Mouse (Mus musculus) hindbrain, embryonic 14.5 days (tissue): ENCODE data around the gene Otud7a. TPM values are rescaled to one million over a fixed set of nuclear protein-coding genes. Genes with fewer than 3 reads are reported as not detected.

Source experiments
- ATAC-seq: fragments of 200-750 bp; cut with Nextera tagmentation; 2 replicates; pipeline ENCODE4 v1.8.0; 2017; ENCODE audit warnings: moderate number of reproducible peaks, mild to moderate bottlenecking, moderate TSS enrichment, moderate library complexity; ENCODE audit not compliant: low FRiP score
- DNase-seq: peaks from one replicate; pipeline ENCODE4 v3.0.0-alpha.2; 2015; ENCODE audit warnings: low spot score
- H3K27ac ChIP-seq: fragments of 300-500 bp; sonication (generic); 2 replicates; pipeline ENCODE4 v1.5.1; 2014; ENCODE audit warnings: mild to moderate bottlenecking, moderate library complexity
- H3K27me3 ChIP-seq: fragments of 300-500 bp; sonication (generic); 2 replicates; pipeline ENCODE4 v1.6.1; 2014; ENCODE audit warnings: mild to moderate bottlenecking, low read length, mixed read lengths; ENCODE audit not compliant: control insufficient read depth, insufficient read depth
- H3K36me3 ChIP-seq: fragments of 300-500 bp; sonication (generic); replicated peaks from 2 replicates; pipeline ENCODE4 v1.6.1; 2014; ENCODE audit not compliant: control insufficient read depth, insufficient read depth
- H3K4me1 ChIP-seq: fragments of 300-500 bp; sonication (generic); replicated peaks from 2 replicates; pipeline ENCODE4 v1.6.1; 2014; ENCODE audit warnings: antibody characterized with exemption, low read length, mixed read lengths; ENCODE audit not compliant: control insufficient read depth, insufficient read depth
- H3K4me2 ChIP-seq: fragments of 300-500 bp; sonication (generic); replicated peaks from 2 replicates; pipeline ENCODE4 v1.6.1; 2014; ENCODE audit warnings: mild to moderate bottlenecking, moderate library complexity
- H3K4me3 ChIP-seq: fragments of 300-500 bp; sonication (generic); replicated peaks from 2 replicates; pipeline ENCODE4 v1.5.1; 2014; ENCODE audit warnings: mild to moderate bottlenecking, low read length
- H3K9ac ChIP-seq: fragments of 300-500 bp; sonication (generic); 2 replicates; pipeline ENCODE4 v1.6.1; 2014
- H3K9me3 ChIP-seq: fragments of 300-500 bp; sonication (generic); 2 replicates; pipeline ENCODE4 v1.6.1; 2016; ENCODE audit warnings: low read length; ENCODE audit not compliant: control insufficient read depth
- WGBS: fragments of 180-500 bp; shearing (Covaris S2); extraction: QIAGEN DNeasy Blood & Tissue Kit; methylation state at CpG from one replicate; pipeline ENCODE4 v1.1.7; 2014; 5-methylcytosine and 5-hydroxymethylcytosine counted together
- polyA plus RNA-seq: library from polyadenylated mRNA; unstranded; fragments of >200 nt; fragmentation: Nextera tagmentation; extraction: Ambion mirVana; gene quantifications from 2 replicates; pipeline ENCODE4 v1.2.1, GENCODE M21; 2014

The Otud7a gene
- polyA plus RNA-seq, 1 experiment from 2014 or later = 3.7 TPM

DNA sequence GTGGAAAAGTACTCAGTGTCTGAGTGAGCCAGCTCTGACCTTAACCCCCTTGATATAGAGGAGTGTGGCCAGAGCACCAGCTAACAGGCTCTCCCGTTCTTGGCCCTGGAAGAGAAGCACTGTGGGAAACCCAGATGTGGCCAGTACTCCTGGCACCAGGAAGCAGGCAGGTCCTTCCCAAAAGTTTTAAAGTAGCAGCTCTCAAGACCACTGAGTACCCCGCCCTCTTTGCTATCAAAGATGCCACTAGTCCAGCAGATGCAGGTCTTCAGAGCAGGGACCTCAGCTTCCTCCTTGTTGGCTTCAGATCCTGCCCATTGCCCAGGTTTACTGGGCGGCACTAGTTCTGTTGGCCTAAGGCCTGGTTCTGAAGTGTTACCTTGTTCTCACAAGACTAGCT lies 318.0 kb downstream of the Otud7a start:
- H3K4me2 ChIP-seq = no peak overlapping the region
- 85% methylated on average over 3 of the region's 3 CpGs for WGBS
- no peaks in the 10 kb centered on the region for H3K4me1 ChIP-seq
- DNase-seq (no peak), ATAC-seq (no peak)
- H3K27ac ChIP-seq = no peak overlapping the region
- H3K9ac ChIP-seq = no peak overlapping the region
- no peak overlapping the region for H3K4me3 ChIP-seq
- no peaks in the 10 kb centered on the region for H3K36me3 ChIP-seq
- peaks cover 31% of the 10 kb centered on the region for H3K27me3 ChIP-seq
- no peaks in the 10 kb centered on the region for H3K9me3 ChIP-seq

DNA sequence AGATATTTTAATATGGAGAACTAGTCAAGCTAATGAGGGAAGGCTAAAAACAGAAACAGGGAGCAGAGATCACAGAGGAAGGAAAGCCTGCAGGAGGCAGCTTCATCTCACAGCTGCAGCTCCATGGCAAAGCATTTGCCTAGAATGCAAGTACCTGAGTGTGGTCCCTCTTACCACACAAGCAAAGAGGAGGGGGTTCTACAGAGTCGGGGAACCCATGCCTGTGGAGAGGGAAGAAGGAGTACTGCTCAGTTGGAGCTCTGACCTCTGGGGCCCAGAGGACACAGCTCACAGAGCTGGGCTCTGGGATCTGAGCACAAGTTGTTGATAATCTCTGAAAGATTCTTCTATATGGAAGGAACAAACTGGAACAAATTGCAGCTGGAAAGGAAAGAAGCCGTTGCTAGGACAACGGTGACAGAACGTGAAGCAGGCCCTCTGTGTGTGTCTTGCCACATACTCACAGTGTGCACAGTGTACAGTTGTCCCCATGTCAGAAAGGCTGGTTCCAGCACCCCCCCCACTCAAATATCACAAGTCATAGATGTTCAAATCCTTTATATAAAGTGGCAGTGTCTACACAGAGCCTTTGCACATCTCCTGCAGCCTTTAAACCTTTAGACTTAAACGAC lies 324.0 kb downstream of the Otud7a start:
- peak; percentile 71 for ATAC-seq
- Histone ChIP-seq H3K27me3 (no peaks in the 10 kb centered on the region), H3K36me3 (no peaks in the 10 kb centered on the region), H3K27ac (no peak overlapping the region), H3K4me1 (peaks cover 7% of the 10 kb centered on the region; the same call in 1 of the 2 replicates), H3K9me3 (no peaks in the 10 kb centered on the region), H3K9ac (peak overlapping the region; percentile 16; the same call in 1 of the 2 replicates), H3K4me2 (no peak overlapping the region), H3K4me3 (no peak overlapping the region)
- no peak for DNase-seq
- WGBS = 32% methylated on average over 5 of the region's 5 CpGs

DNA sequence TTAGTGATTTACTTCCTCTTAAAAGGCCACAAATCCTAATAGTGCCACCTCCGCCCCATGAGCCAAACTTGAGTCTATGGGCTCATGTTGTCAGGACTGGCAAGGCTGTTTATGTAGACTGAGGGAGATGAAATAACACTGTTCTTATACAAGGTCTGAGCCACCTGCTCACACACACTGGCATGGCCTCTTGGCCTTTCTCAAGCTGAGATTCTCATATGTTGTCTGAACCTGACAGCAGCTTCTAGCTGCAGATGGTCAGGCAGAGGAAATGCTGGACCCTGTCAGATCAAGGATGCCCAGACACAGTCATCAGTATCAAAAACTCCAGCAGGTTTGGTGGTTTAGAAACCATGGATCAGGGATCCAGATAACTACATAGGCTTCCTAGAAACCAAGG lies 328.7 kb downstream of the Otud7a start:
- DNase-seq = no peak
- Histone ChIP-seq H3K4me3 (no peak overlapping the region), H3K27me3 (no peaks in the 10 kb centered on the region), H3K4me1 (peaks cover 6% of the 10 kb centered on the region; the same call in 1 of the 2 replicates), H3K9me3 (no peaks in the 10 kb centered on the region), H3K36me3 (no peaks in the 10 kb centered on the region), H3K9ac (no peak overlapping the region), H3K4me2 (no peak overlapping the region), H3K27ac (no peak overlapping the region)
- ATAC-seq = no peak
- 100% methylated on average over 1 of the region's 1 CpGs for WGBS

DNA sequence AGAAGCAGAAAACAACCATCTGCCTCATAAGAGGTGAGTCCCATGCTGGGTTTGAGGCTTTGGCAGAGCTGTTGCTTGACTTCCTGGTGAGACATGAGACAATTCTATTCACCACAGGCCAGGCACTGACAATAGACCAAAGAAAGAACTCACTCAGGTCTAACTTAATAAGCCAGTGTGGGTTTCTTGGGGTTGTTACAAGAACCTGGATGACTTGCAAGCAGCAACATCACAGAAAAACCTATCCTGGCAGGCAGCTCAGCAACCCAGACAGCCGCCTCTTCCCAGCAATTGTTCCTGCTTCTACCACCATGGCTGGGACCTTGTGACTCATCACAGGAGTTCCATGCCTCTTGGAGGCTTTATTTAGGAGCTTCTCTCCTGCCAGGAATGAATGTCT lies 329.7 kb downstream of the Otud7a start:
- no peak overlapping the region for H3K4me3 ChIP-seq
- H3K4me2 ChIP-seq = no peak overlapping the region
- no peak overlapping the region for H3K27ac ChIP-seq
- 52% methylated on average over 1 of the region's 1 CpGs for WGBS
- H3K27me3 ChIP-seq = no peaks in the 10 kb centered on the region
- no peaks in the 10 kb centered on the region for H3K9me3 ChIP-seq
- no peaks in the 10 kb centered on the region for H3K4me1 ChIP-seq
- H3K9ac ChIP-seq = no peak overlapping the region
- H3K36me3 ChIP-seq = no peaks in the 10 kb centered on the region
- ATAC-seq (no peak), DNase-seq (no peak)

DNA sequence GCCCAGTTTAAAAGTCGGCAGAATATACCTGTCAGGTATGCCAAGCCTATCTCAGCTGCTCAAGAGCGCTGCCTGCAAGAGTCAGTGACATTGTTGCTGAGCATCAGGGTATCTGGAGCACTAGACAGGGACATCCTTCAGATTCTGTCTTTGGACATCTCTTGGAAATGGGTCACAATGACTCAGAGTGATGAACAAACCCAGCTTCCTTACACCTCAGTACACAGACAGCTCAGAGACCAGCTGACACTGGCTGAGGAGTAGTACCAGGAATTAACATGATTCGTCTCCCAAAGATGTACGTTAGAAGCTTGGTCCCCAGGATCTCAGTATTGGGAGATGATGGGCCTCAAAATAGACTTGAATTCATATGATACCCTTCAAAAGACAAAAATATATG lies 332.8 kb downstream of the Otud7a start:
- ATAC-seq (no peak), DNase-seq (no peak)
- no peak overlapping the region for H3K9ac ChIP-seq
- H3K4me1 ChIP-seq = no peaks in the 10 kb centered on the region
- no peak overlapping the region for H3K4me2 ChIP-seq
- H3K36me3 ChIP-seq = no peaks in the 10 kb centered on the region
- WGBS = 87% methylated on average over 4 of the region's 4 CpGs
- H3K9me3 ChIP-seq = no peaks in the 10 kb centered on the region
- no peak overlapping the region for H3K4me3 ChIP-seq
- H3K27ac ChIP-seq = no peak overlapping the region
- no peaks in the 10 kb centered on the region for H3K27me3 ChIP-seq

DNA sequence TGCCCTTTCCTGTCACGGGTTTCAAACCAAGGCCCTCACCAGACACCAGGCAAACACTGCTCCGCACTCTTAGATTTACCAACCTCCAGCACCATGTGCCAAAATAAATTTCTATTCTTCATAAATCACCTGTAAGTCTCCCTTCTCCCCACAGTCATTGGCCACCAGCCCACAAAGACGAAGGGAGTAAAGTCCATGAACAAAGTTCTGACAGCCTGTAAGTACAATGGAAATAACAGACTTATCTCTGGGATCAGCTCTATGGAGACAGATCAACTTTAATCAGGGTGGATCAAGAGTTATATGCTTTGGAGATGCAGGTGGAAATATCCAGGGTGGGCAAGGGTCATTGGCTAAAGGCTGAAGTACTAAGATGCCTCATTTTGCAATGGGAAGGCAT lies 336.3 kb downstream of the Otud7a start:
- H3K4me3 ChIP-seq = no peak overlapping the region
- H3K4me2 ChIP-seq = no peak overlapping the region
- no peak overlapping the region for H3K9ac ChIP-seq
- H3K9me3 ChIP-seq = no peaks in the 10 kb centered on the region
- no peaks in the 10 kb centered on the region for H3K4me1 ChIP-seq
- H3K27me3 ChIP-seq = no peaks in the 10 kb centered on the region
- 96% methylated on average over 3 of the region's 3 CpGs for WGBS
- ATAC-seq (no peak), DNase-seq (no peak)
- no peak overlapping the region for H3K27ac ChIP-seq
- H3K36me3 ChIP-seq = no peaks in the 10 kb centered on the region

DNA sequence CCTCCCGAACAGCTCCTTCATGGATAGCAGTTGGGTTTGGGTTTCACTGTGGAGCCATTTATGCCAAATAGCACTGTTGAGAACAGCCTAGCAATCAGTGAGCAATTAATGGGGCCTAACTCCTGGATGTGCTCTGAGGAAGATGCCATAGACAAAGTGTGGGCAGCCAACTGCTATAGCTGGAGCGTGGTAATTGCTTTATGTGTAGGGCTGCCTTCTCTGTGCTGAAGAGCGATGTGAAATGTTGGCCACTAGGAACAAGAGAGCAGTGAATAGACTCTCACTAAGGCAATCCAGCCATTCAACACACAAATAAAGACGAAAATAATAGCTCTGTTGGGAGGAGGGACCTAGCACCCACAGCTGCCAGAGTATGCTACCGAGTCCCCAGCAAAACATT lies 345.2 kb downstream of the Otud7a start:
- Histone ChIP-seq H3K4me2 (no peak overlapping the region), H3K27ac (no peak overlapping the region), H3K9me3 (no peaks in the 10 kb centered on the region), H3K4me1 (no peaks in the 10 kb centered on the region), H3K9ac (no peak overlapping the region), H3K4me3 (no peak overlapping the region), H3K27me3 (no peaks in the 10 kb centered on the region), H3K36me3 (no peaks in the 10 kb centered on the region)
- 37% methylated on average over 5 of the region's 5 CpGs for WGBS
- DNase-seq = no peak
- ATAC-seq = no peak

DNA sequence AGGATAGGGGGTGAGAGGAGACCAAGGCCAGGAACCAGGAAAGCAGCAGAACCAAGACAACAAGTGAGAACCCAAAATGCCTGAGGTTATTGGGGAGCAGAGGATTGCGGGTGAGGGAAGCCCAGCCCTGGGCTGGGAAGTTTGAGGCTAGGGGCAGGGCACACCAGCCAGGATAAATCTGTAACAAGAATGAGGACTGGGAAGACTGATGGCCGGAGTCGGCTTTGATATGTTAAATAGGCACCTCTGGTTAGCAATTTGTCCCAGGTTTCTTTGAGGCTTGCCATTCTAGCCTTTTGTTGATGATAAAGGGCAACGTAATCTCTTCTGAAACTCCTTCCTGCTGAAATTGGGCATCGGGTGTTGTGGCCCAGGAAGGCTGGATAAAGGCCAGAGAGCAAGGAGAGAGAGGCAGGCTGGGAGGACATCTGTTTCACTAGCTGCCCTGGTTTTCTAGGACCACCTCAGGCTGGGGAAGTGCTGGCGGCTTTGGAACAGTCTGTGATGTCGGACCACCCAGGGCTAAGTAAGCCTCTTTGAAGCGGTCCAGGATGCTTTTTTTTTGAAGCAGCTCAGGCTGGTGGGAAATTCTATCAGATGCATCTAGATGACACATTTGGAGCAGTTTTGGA lies 351.6 kb downstream of the Otud7a start:
- Histone ChIP-seq H3K4me1 (peaks cover 6% of the 10 kb centered on the region), H3K27me3 (no peaks in the 10 kb centered on the region), H3K9me3 (no peaks in the 10 kb centered on the region), H3K36me3 (no peaks in the 10 kb centered on the region), H3K27ac (no peak overlapping the region), H3K9ac (no peak overlapping the region), H3K4me3 (no peak overlapping the region), H3K4me2 (no peak overlapping the region)
- ATAC-seq = no peak; the same call in 1 of the 2 replicates
- peak; percentile 30 for DNase-seq
- WGBS = 7% methylated on average over 8 of the region's 8 CpGs

DNA sequence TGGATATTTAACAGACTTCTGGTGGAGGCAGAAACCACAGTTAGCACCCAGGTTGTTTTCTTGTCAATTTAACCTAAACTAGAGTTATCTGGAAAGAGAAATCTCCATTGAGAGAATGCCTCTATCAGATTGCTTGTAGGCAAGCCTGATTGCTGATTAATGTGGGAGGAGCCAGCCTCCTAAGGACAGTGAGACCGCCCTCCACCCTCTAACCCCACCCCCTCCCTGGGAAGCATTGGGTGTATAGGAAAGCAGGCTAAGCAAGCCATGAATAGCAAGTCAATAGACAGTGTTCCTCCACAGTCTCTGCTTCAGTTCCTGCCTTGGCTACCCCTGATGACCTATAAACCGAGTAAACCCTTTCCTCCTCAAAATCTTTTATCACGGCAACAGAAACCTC lies 353.9 kb downstream of the Otud7a start:
- H3K4me1 ChIP-seq = peaks cover 6% of the 10 kb centered on the region

More for the DNA sequence above, 353.9 kb downstream of the Otud7a start:
- Histone ChIP-seq H3K36me3 (no peaks in the 10 kb centered on the region), H3K4me2 (no peak overlapping the region), H3K27me3 (no peaks in the 10 kb centered on the region), H3K4me3 (no peak overlapping the region), H3K9ac (no peak overlapping the region), H3K27ac (no peak overlapping the region), H3K9me3 (no peaks in the 10 kb centered on the region)
- ATAC-seq (no peak), DNase-seq (no peak)
- WGBS = 78% methylated on average over 3 of the region's 3 CpGs
